Mouse (Mus musculus) limb, embryonic 15.5 days (tissue): ENCODE measurements around the gene Olfr243. TPM values are rescaled to one million over a fixed set of nuclear protein-coding genes. Genes with fewer than 3 reads are reported as not detected.
"Not testable (repeated sequence)": the region's sequence is repeated elsewhere in the genome, so short reads cannot be mapped to it uniquely, and the experiment has no call there.

Experiments used
- ATAC-seq: fragments of 200-750 bp; cut with Nextera tagmentation; 2 replicates; pipeline ENCODE4 v1.8.0; 2017; ENCODE audit warnings: low read depth, moderate TSS enrichment; ENCODE audit not compliant: insufficient number of reproducible peaks, low FRiP score, low TSS enrichment
- H3K27ac ChIP-seq: fragments of 300-500 bp; sonication (generic); 2 replicates; pipeline ENCODE4 v1.5.1; 2015; ENCODE audit warnings: moderate library complexity, mild to moderate bottlenecking, inconsistent platforms
- H3K27me3 ChIP-seq: fragments of 300-500 bp; sonication (generic); 2 replicates; pipeline ENCODE4 v1.6.1; 2015; ENCODE audit warnings: inconsistent platforms
- H3K36me3 ChIP-seq: fragments of 300-500 bp; sonication (generic); 2 replicates; pipeline ENCODE4 v1.6.1; 2015; ENCODE audit warnings: inconsistent platforms
- H3K4me1 ChIP-seq: fragments of 300-500 bp; sonication (generic); 2 replicates; pipeline ENCODE4 v1.6.1; 2015; ENCODE audit warnings: inconsistent platforms
- H3K4me2 ChIP-seq: fragments of 300-500 bp; sonication (generic); 2 replicates; pipeline ENCODE4 v1.6.1; 2015; ENCODE audit warnings: mild to moderate bottlenecking, inconsistent platforms
- H3K4me3 ChIP-seq: fragments of 300-500 bp; sonication (generic); 2 replicates; pipeline ENCODE4 v1.5.1; 2015; ENCODE audit warnings: mild to moderate bottlenecking, inconsistent platforms
- H3K9ac ChIP-seq: fragments of 300-500 bp; sonication (generic); 2 replicates; pipeline ENCODE4 v1.6.1; 2015; ENCODE audit warnings: inconsistent platforms
- H3K9me3 ChIP-seq: fragments of 300-500 bp; sonication (generic); 2 replicates; pipeline ENCODE4 v1.6.1; 2016; ENCODE audit warnings: inconsistent platforms
- WGBS: fragments of 180-500 bp; shearing (Covaris S2); methylation state at CpG from one replicate; pipeline ENCODE4 v1.1.7; 2015; 5-methylcytosine and 5-hydroxymethylcytosine counted together
- polyA plus RNA-seq: library from polyadenylated mRNA; unstranded; fragments of >200 nt; fragmentation: Nextera tagmentation; extraction: Ambion mirVana; gene quantifications from 2 replicates; pipeline ENCODE4 v1.2.1, GENCODE M21; 2015

Gene Olfr243
- not detected in 2 replicates for polyA plus RNA-seq

GRCm38 (mm10) chr7:103714371-103714770 is at the start of gene Olfr243:
Olfr243 (plus strand) TSS chr7:103714671.
- H3K36me3 ChIP-seq, result no peaks in the 10 kb centered on the region
- H3K9me3 ChIP-seq, result no peaks in the 10 kb centered on the region
- ATAC-seq, result no peak

GRCm38 (mm10) chr7:103671091-103671490 is 43.4 kb upstream of the Olfr243 start, which contains the start of gene Olfr624:
Olfr624 (minus strand) TSS chr7:103671191.
- H3K36me3 ChIP-seq, result no peaks in the 10 kb centered on the region
- 94% methylated on average over 2 of the region's 2 CpGs for WGBS
- no peak within 1 kb of the TSS for H3K9ac ChIP-seq
- no peak within 1 kb of the TSS for H3K4me2 ChIP-seq
- no peaks in the 10 kb centered on the region for H3K27me3 ChIP-seq
- no peaks in the 10 kb centered on the region for H3K9me3 ChIP-seq
- no peaks in the 10 kb centered on the region for H3K4me1 ChIP-seq
- H3K27ac ChIP-seq, result no peak within 1 kb of the TSS
- no peak within 1 kb of the TSS for H3K4me3 ChIP-seq
- no peak for ATAC-seq

More at GRCm38 (mm10) chr7:103714371-103714770, at the start of gene Olfr243:
- Histone ChIP-seq H3K4me1 (no peaks in the 10 kb centered on the region), H3K27ac (no peak within 1 kb of the TSS), H3K9ac (no peak within 1 kb of the TSS), H3K4me2 (no peak within 1 kb of the TSS), H3K4me3 (no peak within 1 kb of the TSS), H3K27me3 (no peaks in the 10 kb centered on the region)

- Histone ChIP-seq H3K4me2 (no peak within 1 kb of the TSS), H3K4me3 (no peak within 1 kb of the TSS), H3K36me3 (no peaks in the 10 kb centered on the region), H3K27ac (no peak within 1 kb of the TSS), H3K4me1 (no peaks in the 10 kb centered on the region), H3K9me3 (no peaks in the 10 kb centered on the region), H3K27me3 (no peaks in the 10 kb centered on the region), H3K9ac (no peak within 1 kb of the TSS)
- ATAC-seq, result no peak
Observed at GRCm38 (mm10) chr7:103682420-103682819, 32.1 kb upstream of the Olfr243 start, which contains the start of gene Olfr625-ps1. Olfr625-ps1 (plus strand) TSS chr7:103682720.

GRCm38 (mm10) chr7:103699469-103699868 is 15.0 kb upstream of the Olfr243 start:
- Histone ChIP-seq H3K27ac (no peak overlapping the region), H3K36me3 (no peaks in the 10 kb centered on the region), H3K4me1 (no peaks in the 10 kb centered on the region), H3K9ac (no peak overlapping the region), H3K27me3 (no peaks in the 10 kb centered on the region), H3K9me3 (no peaks in the 10 kb centered on the region), H3K4me2 (no peak overlapping the region), H3K4me3 (no peak overlapping the region)
- 88% methylated on average over 4 of the region's 4 CpGs for WGBS
- no peak for ATAC-seq

GRCm38 (mm10) chr7:103712024-103712423 is 2.4 kb upstream of the Olfr243 start:
- H3K9me3 ChIP-seq, result no peaks in the 10 kb centered on the region
- H3K27ac ChIP-seq, result no peak overlapping the region
- no peak overlapping the region for H3K9ac ChIP-seq
- no peaks in the 10 kb centered on the region for H3K4me1 ChIP-seq
- no peak overlapping the region for H3K4me2 ChIP-seq
- WGBS, result 40% methylated on average over 2 of the region's 2 CpGs
- H3K4me3 ChIP-seq, result no peak overlapping the region
- H3K27me3 ChIP-seq, result no peaks in the 10 kb centered on the region
- no peaks in the 10 kb centered on the region for H3K36me3 ChIP-seq
- no peak for ATAC-seq

GRCm38 (mm10) chr7:103716398-103716797 is 1.9 kb downstream of the Olfr243 start:
- not testable (repeated sequence) for H3K27ac ChIP-seq, H3K4me2 ChIP-seq, H3K9me3 ChIP-seq, H3K36me3 ChIP-seq, ATAC-seq, H3K27me3 ChIP-seq, H3K9ac ChIP-seq, H3K4me3 ChIP-seq, H3K4me1 ChIP-seq
- WGBS, result 81% methylated on average over 1 of the region's 1 CpGs

GRCm38 (mm10) chr7:103730074-103730473 is 15.6 kb downstream of the Olfr243 start, which contains the start of gene Olfr628:
Olfr628 (plus strand) TSS chr7:103730374.
- no peak for ATAC-seq
- Histone ChIP-seq H3K9me3 (no peaks in the 10 kb centered on the region), H3K9ac (no peak within 1 kb of the TSS), H3K27ac (no peak within 1 kb of the TSS), H3K4me1 (no peaks in the 10 kb centered on the region), H3K4me2 (no peak within 1 kb of the TSS), H3K4me3 (no peak within 1 kb of the TSS), H3K27me3 (no peaks in the 10 kb centered on the region), H3K36me3 (no peaks in the 10 kb centered on the region)
- whole genome bisulfite sequencing, result 83% methylated on average over 1 of the region's 1 CpGs

- no peaks in the 10 kb centered on the region for H3K36me3 ChIP-seq
- H3K4me2 ChIP-seq, result no peak within 1 kb of the TSS
- no peaks in the 10 kb centered on the region for H3K4me1 ChIP-seq
- no peaks in the 10 kb centered on the region for H3K9me3 ChIP-seq
- H3K9ac ChIP-seq, result no peak within 1 kb of the TSS
- no peaks in the 10 kb centered on the region for H3K27me3 ChIP-seq
- ATAC-seq, result no peak
- H3K27ac ChIP-seq, result no peak within 1 kb of the TSS
- no peak within 1 kb of the TSS for H3K4me3 ChIP-seq
- WGBS, result 73% methylated on average over 2 of the region's 2 CpGs
Observed at GRCm38 (mm10) chr7:103744843-103745242, 30.4 kb downstream of the Olfr243 start, which contains the start of gene Olfr629. Olfr629 (minus strand) TSS chr7:103744943.

- Histone ChIP-seq H3K27me3 (no peaks in the 10 kb centered on the region), H3K9ac (no peak within 1 kb of the TSS), H3K36me3 (no peaks in the 10 kb centered on the region), H3K4me2 (no peak within 1 kb of the TSS), H3K27ac (no peak within 1 kb of the TSS), H3K4me3 (no peak within 1 kb of the TSS), H3K4me1 (no peaks in the 10 kb centered on the region), H3K9me3 (no peaks in the 10 kb centered on the region)
- WGBS, result 43% methylated on average over 2 of the region's 2 CpGs
- no peak for ATAC-seq
Observed at GRCm38 (mm10) chr7:103757233-103757632, 42.8 kb downstream of the Olfr243 start, which contains the start of gene Olfr630. Olfr630 (minus strand) TSS chr7:103757333.

- WGBS, result 81% methylated on average over 6 of the region's 6 CpGs
- not testable (repeated sequence) for ATAC-seq, H3K4me1 ChIP-seq, H3K9me3 ChIP-seq, H3K9ac ChIP-seq, H3K27ac ChIP-seq, H3K36me3 ChIP-seq, H3K4me2 ChIP-seq, H3K4me3 ChIP-seq, H3K27me3 ChIP-seq
Observed at GRCm38 (mm10) chr7:103762212-103762611, 47.7 kb downstream of the Olfr243 start.

- not testable (repeated sequence) for H3K9me3 ChIP-seq, H3K4me1 ChIP-seq, H3K4me3 ChIP-seq, H3K27ac ChIP-seq, H3K36me3 ChIP-seq, ATAC-seq, H3K27me3 ChIP-seq, H3K4me2 ChIP-seq, H3K9ac ChIP-seq
- WGBS, result 91% methylated on average over 6 of the region's 6 CpGs
Observed at GRCm38 (mm10) chr7:103767687-103768086, 53.2 kb downstream of the Olfr243 start.
